Mouse (Mus musculus) brown adipose tissue, adult 24 weeks (tissue): ENCODE data around the gene Slit1. TPM values are rescaled to one million over a fixed set of nuclear protein-coding genes. Genes with fewer than 3 reads are reported as not detected.

Experiments
- H3K27ac ChIP-seq: fragments of 200-500 bp; replicated peaks from 2 replicates; pipeline ENCODE4 v1.5.1; 2012; ENCODE audit warnings: low read depth, mild to moderate bottlenecking, low read length
- H3K4me1 ChIP-seq: fragments of 200-500 bp; 2 replicates; pipeline ENCODE4 v1.6.1; 2012; ENCODE audit warnings: low read length, mixed read lengths; ENCODE audit not compliant: control insufficient read depth, insufficient read depth, insufficient read length
- H3K4me3 ChIP-seq: fragments of 200-500 bp; 2 replicates; pipeline ENCODE4 v1.5.1; 2012; ENCODE audit warnings: low read depth, mild to moderate bottlenecking, low read length, moderate library complexity; ENCODE audit not compliant: insufficient read depth
- polyA plus RNA-seq: library from polyadenylated mRNA; stranded (reverse); fragments of >200 nt; gene quantifications from 2 replicates; pipeline ENCODE4 v1.2.4, GENCODE M21; 2012; ENCODE audit not compliant: missing spikeins, insufficient read depth, insufficient read length

The Slit1 gene
- polyA plus RNA-seq, 1 experiment: not detected

GRCm38 (mm10) chr19:41685453-41686086, 57.9 kb downstream of the Slit1 start:
- Histone ChIP-seq H3K27ac (no peak overlapping the region), H3K4me1 (no peaks in the 10 kb centered on the region), H3K4me3 (no peak overlapping the region)

DNA sequence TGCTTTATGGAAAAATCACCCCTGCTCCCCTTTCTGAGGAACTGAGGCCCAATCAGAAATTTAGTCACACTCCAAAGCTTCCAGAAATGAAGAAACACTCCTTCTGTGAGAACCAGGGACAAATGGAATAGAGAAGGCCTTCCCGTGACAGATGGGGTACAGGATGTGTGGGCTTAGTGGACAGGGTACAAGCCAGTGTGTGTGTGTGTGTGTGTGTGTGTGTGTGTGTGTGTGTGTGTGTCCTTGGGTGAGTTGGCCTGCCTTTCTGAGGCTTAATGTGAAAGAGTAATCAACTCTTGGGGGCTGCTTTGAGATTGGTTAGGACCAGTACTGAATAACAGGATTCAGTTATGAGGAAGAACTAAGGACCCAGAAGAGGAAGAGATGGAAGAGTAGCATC, 58.6 kb downstream of the Slit1 start:
- no peak overlapping the region for H3K4me3 ChIP-seq
- H3K4me1 ChIP-seq: no peaks in the 10 kb centered on the region
- no peak overlapping the region for H3K27ac ChIP-seq

- H3K4me3 ChIP-seq: no peak overlapping the region
- H3K27ac ChIP-seq: no peak overlapping the region
- no peaks in the 10 kb centered on the region for H3K4me1 ChIP-seq
Measured at GRCm38 (mm10) chr19:41683951-41684350, 59.5 kb downstream of the Slit1 start.

DNA sequence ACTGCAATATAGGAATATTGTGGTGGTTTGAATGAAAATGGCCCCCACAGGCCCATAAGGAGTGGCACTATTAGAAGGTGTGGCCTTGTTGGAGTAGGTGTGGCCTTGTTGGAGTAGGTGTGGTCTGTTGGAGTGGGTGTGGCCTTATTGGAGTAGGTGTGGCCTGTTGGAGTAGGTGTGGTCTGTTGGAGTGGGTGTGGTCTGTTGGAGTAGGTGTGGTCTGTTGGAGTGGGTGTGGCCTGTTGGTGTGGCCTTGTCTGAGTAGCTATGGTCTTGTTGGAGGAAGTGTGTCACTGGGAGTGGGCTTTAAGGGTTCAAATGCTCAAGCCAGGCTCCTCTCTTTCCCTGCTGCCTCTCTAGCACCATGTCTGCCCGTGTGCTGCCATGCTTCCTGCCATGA, 63.2 kb downstream of the Slit1 start:
- Histone ChIP-seq H3K27ac (no peak overlapping the region), H3K4me3 (no peak overlapping the region), H3K4me1 (no peaks in the 10 kb centered on the region)

DNA sequence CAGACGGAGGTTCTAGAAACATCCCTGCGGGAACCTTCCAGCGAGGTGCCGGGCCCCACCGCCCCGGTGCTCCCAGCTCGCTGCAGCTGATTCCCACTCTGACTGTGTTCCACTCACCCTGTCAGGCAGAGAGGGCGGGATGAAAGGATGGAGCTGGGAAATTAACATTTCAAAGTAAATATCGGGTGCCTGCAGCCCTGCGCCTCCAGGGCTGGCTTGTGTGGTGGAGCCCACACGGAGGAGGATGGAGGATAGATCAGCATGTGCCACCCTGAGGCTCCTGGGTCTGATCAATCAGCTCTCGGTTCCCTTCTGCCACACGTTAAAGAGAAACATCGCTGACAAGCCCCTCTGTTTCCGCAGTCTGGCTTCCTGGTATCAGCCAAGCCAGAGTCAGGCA, 64.4 kb downstream of the Slit1 start:
- Histone ChIP-seq H3K4me3 (no peak overlapping the region), H3K27ac (no peak overlapping the region), H3K4me1 (no peaks in the 10 kb centered on the region)

GRCm38 (mm10) chr19:41677575-41677974, 65.9 kb downstream of the Slit1 start:
- H3K4me1 ChIP-seq: no peaks in the 10 kb centered on the region
- no peak overlapping the region for H3K27ac ChIP-seq
- H3K4me3 ChIP-seq: no peak overlapping the region

- no peak overlapping the region for H3K4me3 ChIP-seq
- H3K4me1 ChIP-seq: no peaks in the 10 kb centered on the region
- H3K27ac ChIP-seq: no peak overlapping the region
Measured at GRCm38 (mm10) chr19:41675583-41675982, 67.9 kb downstream of the Slit1 start.

DNA sequence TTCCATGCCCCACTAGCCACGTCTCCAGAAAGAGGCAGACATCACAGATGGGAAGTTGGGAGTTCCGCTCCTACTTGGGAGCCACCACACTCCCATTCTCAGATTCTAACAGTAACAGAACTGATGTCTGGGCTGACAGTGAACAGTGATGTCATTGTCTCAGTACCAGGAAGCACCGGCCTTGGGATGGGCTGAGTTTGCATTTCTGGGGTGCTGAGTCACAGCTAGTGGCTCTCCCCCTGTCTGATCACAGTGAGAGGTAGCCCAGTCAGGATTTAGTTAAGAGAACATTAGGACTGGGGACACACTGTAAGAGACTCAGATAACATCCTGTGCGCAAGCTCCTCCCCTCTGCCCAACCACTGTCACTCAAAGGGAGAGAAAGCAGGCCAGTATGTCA, 69.1 kb downstream of the Slit1 start:
- no peak overlapping the region for H3K27ac ChIP-seq
- H3K4me3 ChIP-seq: no peak overlapping the region
- H3K4me1 ChIP-seq: no peaks in the 10 kb centered on the region

GRCm38 (mm10) chr19:41672836-41673235, 70.6 kb downstream of the Slit1 start:
- Histone ChIP-seq H3K27ac (no peak overlapping the region), H3K4me1 (no peaks in the 10 kb centered on the region), H3K4me3 (no peak overlapping the region)

GRCm38 (mm10) chr19:41670931-41671330, 72.5 kb downstream of the Slit1 start:
- Histone ChIP-seq H3K27ac (no peak overlapping the region), H3K4me1 (no peaks in the 10 kb centered on the region), H3K4me3 (no peak overlapping the region)

- Histone ChIP-seq H3K27ac (no peak overlapping the region), H3K4me3 (no peak overlapping the region), H3K4me1 (no peaks in the 10 kb centered on the region)
Measured at GRCm38 (mm10) chr19:41670473-41670872, 73.0 kb downstream of the Slit1 start.

DNA sequence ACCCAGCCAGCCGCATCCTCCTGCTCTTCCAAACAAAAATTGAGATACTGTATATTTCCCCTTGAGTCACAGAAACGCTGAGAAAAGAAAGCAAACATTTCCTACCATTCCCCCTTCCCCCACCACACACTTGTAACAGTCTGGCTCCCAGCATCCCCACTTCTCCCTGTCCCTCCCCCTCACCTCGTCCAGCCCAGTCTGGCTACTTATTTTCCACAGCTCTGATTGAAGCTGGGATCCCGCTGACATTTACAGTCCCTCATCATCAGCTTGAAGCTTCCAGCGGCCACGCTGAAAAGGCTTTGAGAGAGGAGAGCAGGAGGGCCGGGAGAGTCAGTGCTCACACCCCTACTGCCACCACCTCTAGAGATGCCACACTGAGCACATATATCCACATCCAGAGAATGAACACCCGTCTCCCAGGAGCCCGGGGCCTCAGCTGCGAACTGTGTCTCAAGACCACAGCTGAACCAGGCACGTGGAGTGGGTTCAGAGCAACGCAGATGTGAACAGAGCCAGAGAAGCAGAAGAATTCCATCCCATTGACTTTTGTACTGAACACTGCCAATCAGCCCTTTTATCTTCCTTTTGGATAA, 73.6 kb downstream of the Slit1 start:
- Histone ChIP-seq H3K4me3 (no peak overlapping the region), H3K4me1 (no peaks in the 10 kb centered on the region), H3K27ac (no peak overlapping the region)

- no peak overlapping the region for H3K4me3 ChIP-seq
- H3K27ac ChIP-seq: no peak overlapping the region
- no peaks in the 10 kb centered on the region for H3K4me1 ChIP-seq
Measured at GRCm38 (mm10) chr19:41667591-41667990, 75.9 kb downstream of the Slit1 start.

- Histone ChIP-seq H3K4me3 (no peak overlapping the region), H3K27ac (no peak overlapping the region), H3K4me1 (no peaks in the 10 kb centered on the region)
Measured at GRCm38 (mm10) chr19:41665941-41666340, 77.5 kb downstream of the Slit1 start.

DNA sequence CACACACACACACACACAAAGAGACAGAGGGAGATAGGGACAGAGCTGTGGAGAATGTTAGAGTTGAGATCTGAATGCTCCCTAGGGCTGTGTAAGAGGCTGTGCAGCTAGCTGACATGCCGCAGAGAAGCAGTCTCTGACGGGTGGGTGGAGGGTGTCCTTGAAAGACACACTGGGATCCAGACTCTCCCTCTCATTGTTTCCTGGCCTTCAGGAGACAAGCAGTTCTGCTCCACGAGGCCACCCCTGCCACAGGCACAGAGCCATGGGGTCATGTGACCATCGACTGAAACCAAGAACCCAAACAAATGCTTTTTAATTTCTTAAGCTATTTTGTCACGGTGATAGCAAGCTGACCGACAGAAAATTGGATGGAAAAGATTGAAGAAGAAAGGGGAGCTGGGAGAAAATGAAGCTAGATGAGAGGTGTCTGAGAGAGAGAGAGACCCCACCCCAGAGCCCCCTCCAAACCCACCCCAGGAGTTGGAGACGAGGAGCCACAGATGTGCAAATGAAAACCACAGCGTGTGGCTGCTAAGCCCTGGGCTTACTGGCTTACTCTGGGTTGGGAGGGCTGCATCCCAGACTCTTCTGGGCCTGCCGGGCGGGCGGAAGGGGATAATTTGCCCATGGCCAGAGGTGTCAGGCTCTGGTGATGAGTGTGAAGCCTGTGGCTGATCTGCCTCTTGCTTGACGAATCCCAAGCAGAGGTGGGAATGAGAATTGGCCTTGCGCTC, 79.8 kb downstream of the Slit1 start:
- no peaks in the 10 kb centered on the region for H3K4me1 ChIP-seq
- H3K4me3 ChIP-seq: no peak overlapping the region
- no peak overlapping the region for H3K27ac ChIP-seq

DNA sequence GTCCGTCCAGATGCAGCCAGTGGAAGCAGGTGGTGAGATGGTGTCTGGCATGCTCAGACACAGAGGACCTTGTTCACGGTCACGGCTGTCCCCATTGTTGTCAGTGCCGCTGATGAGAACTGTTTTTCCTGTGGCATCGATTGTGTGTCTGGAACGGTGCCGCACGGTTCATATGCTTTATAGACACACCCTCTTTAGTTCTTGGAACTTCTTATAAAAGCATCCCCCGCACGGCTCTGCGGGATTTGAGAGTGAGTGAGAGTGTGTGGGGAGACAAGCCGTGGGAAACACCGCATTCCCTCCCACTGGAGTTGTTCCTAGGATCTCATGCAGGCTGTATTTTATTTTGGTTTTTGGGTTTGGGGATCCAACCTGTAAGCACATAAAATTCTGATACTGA, 82.0 kb downstream of the Slit1 start:
- Histone ChIP-seq H3K27ac (no peak overlapping the region), H3K4me3 (no peak overlapping the region), H3K4me1 (no peaks in the 10 kb centered on the region)
